Mouse (Mus musculus) G1E-ER4 (cell line): ENCODE results near the gene Srxn1. TPM values are rescaled to one million over a fixed set of nuclear protein-coding genes. Genes with fewer than 3 reads are reported as not detected.

Source experiments
- GATA1 ChIP-seq: IDR thresholded peaks from one replicate; pipeline ENCODE4 v1.8.0; 2012; ENCODE audit warnings: low read length, inconsistent platforms
- polyA plus RNA-seq: library from polyadenylated mRNA; stranded (reverse); fragments of >175 nt; gene quantifications from 2 replicates; pipeline ENCODE4 v1.2.3, GENCODE M21; 2012

Gene Srxn1
- polyA plus RNA-seq, 1 experiment: 16.3 TPM

- TF ChIP-seq GATA1: no peak
These were observed 21.0 kb upstream of the Srxn1 start for GRCm38 (mm10) chr2:152084298-152084697.

DNA sequence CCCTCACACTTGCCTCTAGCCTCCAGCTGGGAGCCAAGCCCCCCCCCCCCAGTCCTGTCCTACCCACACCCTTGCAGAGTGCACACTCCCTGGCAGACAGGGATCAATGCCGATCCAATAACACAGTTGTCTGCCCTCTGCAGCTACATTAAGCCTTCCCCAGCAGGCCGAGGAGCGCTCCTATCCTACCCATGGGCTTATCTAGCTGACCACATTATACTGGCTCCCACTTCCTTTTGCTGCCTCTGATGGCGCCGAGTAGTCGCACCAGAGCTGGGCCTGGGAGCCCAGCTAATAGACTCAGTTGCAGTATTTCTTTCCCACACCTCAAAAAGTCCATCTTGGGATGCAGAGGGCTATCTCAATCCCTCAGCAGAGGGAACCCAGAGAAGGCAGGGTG lies 19.9 kb upstream of the Srxn1 start:
- TF ChIP-seq GATA1: no peak

DNA sequence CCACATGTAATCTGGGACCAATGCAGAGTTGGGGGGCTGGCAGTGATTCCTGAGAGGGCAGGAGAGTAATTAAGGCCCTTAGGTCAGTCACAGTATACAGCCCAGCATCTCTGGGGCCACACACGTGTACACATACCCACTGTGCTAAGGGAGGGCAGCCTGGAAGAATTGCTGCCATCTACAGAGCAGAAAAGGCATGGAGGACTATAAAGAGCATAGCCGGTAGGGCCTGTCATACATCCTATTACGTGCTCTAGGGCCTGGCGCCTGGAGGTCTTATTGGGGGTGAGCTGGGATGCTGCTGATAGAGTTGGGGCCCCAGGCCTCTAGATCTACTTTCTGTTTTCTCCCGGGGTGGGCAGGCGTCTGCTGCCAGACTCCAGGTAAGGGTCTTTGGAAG lies 18.9 kb upstream of the Srxn1 start:
- no peak for TF ChIP-seq GATA1

DNA sequence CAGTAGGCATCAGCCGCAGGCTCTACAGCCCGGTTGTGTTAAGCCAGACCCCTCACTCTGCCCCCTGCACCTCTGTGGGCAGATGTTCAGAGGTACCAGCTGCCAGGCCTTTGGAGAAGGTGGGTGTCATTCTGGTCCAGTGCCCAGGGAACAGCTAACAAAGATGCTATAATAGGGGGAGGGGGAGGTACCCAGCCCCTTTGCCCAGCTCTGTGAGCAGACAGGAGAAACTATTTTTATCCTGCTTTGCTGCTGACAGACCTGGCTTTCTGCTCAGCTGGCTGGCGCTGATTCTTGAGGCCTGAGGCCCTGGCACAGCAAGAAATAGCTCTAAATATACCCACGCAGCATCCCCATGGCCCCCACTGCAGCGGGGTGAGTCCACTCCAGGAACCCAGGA lies 18.2 kb upstream of the Srxn1 start:
- TF ChIP-seq GATA1: no peak

- no peak for TF ChIP-seq GATA1
These were observed 16.2 kb upstream of the Srxn1 start for GRCm38 (mm10) chr2:152089078-152089477.

DNA sequence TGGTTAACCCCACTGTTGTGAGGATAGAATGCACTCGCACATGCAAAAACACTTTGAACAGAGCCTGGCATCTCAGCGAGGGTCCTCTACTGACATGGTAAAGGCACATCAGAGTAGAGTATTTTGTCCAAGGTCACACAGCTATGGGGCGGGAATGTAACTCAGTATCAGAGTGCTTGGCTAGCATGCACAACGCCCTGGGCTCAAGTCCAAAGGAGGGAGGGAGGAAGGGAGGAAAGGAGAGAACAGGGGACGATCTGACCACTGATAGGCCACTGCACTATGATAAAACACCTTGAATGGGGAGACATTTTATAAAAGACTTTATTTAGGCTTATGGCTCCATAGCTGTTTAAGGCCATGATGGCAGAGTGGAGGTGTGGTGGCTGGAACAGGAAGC lies 15.7 kb upstream of the Srxn1 start:
- TF ChIP-seq GATA1: no peak

- no peak for TF ChIP-seq GATA1
These were observed 14.8 kb upstream of the Srxn1 start for GRCm38 (mm10) chr2:152090486-152090885.

- no peak for TF ChIP-seq GATA1
These were observed 13.8 kb upstream of the Srxn1 start for GRCm38 (mm10) chr2:152091342-152092056.

GRCm38 (mm10) chr2:152092927-152093326 lies 12.4 kb upstream of the Srxn1 start:
- no peak for TF ChIP-seq GATA1

DNA sequence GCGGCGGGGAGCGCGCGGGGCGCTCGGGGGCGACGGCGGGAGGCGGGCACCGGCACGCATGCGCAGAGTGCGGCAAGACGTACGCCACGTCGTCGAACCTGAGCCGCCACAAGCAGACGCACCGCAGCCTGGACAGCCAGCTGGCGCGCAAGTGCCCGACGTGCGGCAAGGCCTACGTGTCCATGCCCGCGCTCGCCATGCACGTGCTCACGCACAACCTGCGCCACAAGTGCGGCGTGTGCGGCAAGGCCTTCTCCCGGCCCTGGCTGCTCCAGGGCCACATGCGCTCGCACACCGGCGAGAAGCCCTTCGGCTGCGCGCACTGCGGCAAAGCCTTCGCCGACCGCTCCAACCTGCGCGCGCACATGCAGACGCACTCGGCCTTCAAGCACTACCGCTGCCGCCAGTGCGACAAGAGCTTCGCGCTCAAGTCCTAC lies 11.9 kb upstream of the Srxn1 start:
- no peak for TF ChIP-seq GATA1

DNA sequence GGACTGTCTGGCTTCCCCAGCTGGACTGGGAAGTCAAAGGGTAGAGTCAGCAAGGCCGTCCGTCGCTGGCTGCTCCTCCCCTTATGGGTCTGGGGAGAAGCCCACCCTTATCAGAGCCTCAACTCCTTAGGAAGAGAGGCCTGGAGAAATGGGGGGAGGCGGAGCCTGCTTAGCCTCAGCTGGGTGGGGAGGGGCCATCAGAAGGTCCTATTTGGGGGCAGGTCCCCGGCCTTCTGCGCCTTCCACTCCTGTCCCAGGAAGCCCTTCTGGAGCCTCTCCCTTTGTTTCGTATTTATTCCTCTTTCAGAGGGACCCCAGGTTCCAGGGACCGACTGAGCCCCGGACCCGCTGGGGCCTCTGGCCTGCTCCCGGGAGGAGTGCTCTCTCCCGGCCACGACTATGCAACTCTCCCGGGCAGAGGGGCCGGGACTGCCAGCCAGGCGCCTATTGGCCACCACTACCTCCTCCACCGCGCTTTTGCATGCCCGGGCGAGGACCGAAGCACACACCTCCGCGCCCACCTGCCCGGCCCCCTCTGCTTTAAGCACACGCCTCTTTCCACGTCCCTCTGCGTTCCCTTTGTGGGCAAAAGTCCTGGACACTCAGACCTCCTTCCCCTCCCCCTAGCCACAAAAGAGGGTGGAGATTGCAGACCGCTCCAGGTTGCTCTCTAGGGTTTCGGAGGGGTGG lies 10.3 kb upstream of the Srxn1 start:
- no peak for TF ChIP-seq GATA1

- no peak for TF ChIP-seq GATA1
These were observed 8.4 kb upstream of the Srxn1 start for GRCm38 (mm10) chr2:152096922-152097321.

DNA sequence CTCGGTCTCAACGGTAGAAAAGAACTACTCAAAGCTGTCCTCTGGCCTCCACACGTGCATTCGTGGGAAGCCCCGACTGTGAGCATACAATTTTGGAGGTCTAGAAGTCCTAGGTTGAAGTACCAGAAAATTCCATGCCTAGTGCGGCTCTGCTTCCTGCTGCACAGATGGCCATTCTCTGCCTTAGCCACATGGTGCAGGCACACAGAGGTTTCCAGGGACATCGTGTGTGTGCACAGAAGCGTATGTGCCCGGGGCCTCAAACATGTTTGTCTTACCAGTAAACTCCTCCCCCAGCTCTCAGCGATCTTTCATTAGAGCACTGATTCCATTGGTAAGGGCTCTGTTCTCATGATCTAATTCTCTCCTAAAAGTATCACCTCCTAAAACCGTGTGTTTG lies 7.4 kb upstream of the Srxn1 start:
- TF ChIP-seq GATA1: no peak

GRCm38 (mm10) chr2:152099538-152099937 lies 5.8 kb upstream of the Srxn1 start:
- no peak for TF ChIP-seq GATA1

GRCm38 (mm10) chr2:152101761-152102160 lies 3.6 kb upstream of the Srxn1 start:
- TF ChIP-seq GATA1: no peak

- no peak for TF ChIP-seq GATA1
These were observed 2.9 kb upstream of the Srxn1 start for GRCm38 (mm10) chr2:152102369-152102768.

DNA sequence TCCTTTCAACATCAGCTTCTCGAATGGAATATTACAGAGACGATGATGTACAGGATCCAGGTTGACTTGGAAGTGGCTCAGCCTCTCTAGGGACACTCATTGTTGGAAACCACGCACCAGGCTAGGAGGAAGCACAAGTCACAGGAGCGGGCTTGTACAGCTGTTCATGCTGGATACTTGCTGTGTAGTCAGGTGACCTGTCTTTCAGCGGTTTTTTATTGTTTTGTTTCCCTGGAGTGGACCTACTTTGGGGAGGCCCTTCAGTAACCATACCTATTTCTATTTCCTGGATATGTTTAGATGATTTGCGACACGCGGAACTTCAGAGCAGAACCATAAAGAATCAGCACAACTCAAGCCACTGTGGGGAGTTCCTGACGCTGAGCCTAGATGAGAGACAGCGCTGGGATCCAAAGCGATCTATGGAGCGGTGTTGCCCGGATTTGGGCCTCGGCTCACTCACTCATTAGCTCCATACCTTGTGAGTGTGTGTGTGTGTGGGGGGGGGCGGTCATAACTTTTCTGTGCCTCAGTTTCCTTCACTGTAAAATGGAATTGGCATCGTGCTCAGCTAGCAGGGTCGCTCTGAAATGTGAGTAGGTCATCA lies 502 bp upstream of the Srxn1 start:
- TF ChIP-seq GATA1: no peak

DNA sequence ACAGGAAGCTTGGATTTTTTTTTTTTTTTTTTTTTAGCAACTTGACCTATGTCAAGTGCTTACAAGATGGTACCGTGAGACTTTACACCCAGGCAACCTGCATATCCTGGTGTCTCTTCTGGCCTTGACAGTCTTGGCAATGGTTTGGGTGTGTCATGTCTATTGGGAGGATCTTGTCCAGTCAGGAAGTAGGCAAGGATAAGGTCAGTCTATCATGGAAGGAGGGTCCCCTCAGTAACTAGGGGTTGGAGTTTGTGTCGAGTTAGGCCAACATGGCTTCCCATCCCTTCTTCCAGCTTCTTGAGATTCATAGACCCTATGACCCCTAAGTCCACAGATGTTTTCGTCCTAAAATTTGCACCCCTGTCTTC lies 894 bp downstream of the Srxn1 start:
- no peak for TF ChIP-seq GATA1
